Mouse (Mus musculus): ENCODE results near the gene Zfp78.
"Not testable (repeated sequence)": the region's sequence is repeated elsewhere in the genome, so short reads cannot be mapped to it uniquely, and the experiment has no call there.

Gene Zfp78

DNA sequence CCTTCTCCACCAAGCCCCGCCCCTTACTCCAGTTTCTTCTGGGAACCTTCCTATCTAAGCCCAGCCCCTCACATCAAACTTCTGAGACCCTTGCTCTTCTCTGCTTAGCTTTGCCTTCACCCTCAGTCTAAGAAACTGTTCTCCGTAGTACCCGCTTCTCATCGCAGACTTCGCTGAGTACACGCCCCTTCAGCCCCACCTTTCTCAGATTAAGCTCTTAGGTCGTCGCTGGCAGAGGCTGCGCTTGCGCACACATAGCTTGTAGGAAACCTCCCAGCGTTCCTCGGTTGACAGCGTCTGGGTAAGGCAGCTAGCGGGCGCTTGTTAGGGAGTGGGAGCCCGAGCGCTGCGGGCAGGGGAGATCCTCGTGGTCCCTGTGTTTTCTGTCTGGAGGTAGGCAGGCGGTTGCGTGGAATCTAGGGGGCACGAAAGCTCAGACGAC, at the start of gene Zfp78:
Gene Zfp78, plus strand, starts transcription at position 234 of the 442 bp plus-strand sequence.
- peak; percentile 96 for DNase-seq (ENCODE audit: low spot score)

DNA sequence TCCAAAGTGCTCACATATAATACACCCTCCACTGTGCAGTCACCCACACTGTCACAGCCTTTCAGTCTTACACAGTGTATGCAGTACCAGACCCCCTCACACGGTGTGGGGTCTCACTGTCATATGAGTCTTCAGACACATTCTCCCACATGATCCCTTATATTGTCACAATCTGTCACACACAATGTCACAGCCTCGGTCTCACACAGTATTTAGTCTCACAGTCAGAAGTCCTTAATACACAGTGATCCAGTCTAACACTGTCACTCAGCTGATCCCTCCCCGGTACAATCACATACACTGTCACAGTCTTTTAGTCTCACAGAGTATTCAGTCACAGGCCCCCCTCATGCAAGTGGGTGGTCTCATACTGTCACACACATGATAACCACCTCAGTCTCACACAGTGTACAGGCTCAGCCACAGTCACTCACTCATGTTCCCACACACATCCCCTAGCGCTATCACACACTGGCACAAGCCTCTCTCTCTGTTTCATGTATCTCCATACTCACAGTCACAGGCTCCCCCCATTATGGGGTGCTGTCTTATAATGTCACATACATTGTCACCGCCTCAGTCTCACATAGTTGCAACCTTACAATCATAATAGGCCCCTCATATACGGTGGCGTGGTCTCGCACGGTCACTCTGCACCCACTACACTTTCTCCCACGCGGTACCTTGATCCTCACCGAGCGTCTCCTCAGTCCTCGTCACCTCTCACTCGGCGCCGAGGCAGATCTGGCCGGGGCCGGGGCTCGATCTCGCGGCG, 32.4 kb upstream of the Zfp78 start:
- peak; percentile 6 for DNase-seq (ENCODE audit: low spot score)

DNA sequence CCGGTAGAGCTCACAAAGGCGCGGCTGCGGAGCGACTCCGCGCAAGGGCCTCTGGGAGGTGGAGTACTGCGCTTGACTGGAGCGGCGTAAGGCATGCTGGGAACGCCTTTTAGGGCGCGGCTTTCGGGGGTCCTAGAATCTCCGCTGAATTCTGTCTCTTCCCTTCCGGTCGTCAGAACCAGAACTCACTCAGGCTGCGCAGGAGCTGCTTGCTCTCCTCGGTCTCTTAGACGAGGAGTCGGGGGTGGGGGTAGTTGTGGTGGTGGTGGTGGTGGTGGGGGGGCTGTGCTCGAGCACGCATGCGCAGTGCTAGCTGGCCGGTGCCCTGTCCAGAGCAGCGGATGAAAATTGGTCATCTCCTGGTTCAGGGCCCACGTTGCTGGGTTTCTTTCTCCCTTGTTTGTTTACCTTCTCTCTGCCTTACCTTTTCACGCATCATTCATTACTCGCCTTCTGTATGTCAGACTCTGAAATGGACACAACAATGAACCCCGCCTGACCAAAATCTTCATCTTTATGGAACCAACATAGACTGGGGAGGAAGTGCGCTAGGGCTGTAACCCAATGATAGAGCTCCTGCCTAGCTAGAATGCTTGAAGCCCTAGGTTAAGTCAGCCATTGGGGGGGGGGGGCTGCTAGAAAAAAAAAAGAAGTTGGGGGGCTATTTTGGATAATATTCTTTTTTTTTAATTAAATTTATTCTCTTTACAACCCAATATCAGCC, 31.7 kb upstream of the Zfp78 start, which contains the start of gene Zfp583:
Gene Zfp583, minus strand, starts transcription at position 53 of the 724 bp plus-strand sequence.
- DNase-seq (ENCODE audit: low spot score), result peak; percentile 91

DNA sequence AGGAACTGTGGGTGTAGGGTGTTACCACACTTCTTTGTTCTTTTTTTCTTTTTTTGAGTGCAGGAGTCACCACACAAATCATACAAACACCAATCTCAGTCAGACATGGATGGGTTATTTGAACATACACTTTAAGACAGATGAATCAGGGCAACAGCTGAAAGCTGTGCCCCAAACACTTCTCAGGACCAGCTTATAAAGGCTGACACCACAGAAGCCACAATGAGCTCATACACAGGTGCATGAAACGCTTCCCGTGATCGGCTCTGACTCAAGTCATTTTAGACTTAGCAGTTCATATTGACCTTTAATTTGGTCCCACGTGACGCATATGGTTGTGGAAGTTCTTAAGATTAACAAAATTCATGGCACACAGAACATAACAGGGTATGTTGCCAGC, 23.2 kb upstream of the Zfp78 start:
- no peak for DNase-seq (ENCODE audit: low spot score)

DNA sequence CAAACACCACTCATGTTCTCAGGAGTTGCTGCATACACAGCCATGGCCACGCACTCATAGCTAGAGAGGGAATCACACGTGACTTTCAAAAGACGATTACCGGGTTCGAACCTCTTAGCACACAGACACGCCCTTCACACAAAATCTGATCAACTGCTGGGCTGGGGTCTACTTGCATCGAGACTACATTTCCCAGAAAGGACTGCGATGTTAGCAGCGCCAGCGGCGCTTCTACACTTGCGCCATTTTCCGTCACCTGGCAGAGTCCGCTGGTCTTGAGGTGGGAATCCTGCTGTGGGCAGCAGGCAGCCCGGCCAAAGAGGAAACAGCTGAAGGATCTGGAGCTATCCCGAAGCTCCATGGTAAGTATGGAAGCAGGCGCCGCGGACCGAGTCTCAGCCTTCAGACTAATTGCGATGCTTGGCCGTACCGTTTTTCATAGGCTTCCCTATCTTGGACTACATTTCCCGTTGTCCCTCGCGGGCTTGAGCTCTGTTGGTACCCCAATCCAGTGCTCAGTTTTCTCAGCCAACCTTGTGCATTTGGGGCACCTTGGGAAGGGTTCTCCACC, 19.5 kb upstream of the Zfp78 start, which contains the start of gene Gm3854:
Gene Gm3854, plus strand, starts transcription at position 259 of the 571 bp plus-strand sequence.
- peak; percentile 88 for DNase-seq (ENCODE audit: low spot score)

DNA sequence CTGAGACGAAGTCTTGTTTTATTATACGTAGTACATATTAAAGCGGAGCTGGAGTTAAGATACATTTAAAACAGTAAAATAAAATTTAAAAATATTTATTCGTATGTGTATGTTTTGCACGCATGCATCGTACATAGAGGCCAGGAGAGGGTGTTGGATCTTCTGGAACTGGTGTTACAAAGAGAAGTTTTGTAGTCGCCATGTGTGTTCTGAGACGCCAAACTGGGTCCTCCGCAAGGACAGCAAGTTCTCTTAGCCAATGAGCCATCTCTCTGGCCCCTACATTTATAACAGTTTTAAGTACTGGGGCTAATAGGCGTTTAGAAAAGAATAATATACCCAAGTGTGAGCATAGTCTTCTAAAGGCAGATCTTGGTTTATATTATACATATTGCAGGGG, 19.0 kb upstream of the Zfp78 start:
- no peak for DNase-seq (ENCODE audit: low spot score)

DNA sequence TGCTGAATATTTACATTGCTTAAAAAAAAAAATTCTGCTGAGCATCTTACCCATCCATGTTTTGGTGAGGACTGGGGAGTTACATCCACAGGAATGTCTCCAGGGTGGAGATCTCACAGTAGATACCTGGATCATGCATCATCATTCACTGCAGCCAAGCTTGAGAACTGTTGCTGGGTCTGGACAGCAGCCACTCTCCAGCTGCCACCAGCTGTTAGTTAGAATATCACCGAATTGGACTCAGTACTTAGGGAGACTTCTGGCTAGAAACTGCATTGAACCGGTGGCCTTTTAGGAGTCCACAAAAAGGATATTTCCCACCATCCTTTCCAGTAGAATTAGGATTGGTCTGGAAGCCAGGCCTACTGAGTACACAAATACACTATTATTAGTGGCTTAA, 5.0 kb upstream of the Zfp78 start:
- no peak for DNase-seq (ENCODE audit: low spot score)

DNA sequence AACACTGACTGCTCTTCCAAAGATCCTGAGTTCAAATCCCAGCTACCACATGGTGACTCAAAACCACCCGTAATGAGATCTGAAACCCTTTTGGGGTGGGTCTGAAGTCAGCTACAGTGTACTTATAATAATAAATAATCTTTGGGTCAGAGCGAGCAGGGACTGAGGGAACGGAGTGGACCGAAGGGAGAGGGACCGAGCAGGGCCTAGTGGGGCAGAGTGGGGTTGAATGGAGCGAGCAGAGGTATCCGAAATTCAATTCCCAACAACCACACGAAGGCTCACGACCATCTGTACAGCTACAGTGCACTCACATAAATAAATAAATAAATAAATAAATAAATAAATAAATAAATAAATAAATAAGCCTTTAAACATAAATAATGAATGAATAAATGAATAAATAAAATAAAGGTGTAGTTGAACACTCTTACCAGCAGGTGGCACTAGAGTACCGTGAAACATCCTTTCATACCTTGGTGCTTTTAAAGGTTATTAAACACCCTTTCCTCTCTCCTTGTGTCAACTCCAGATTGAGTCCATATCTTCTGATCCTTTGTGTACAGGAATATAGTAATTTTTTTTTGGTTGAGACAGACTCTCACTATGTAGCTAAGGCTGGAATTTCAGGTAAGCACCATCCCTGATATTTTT, 4.0 kb upstream of the Zfp78 start:
- DNase-seq (ENCODE audit: low spot score), result peak; percentile 81

DNA sequence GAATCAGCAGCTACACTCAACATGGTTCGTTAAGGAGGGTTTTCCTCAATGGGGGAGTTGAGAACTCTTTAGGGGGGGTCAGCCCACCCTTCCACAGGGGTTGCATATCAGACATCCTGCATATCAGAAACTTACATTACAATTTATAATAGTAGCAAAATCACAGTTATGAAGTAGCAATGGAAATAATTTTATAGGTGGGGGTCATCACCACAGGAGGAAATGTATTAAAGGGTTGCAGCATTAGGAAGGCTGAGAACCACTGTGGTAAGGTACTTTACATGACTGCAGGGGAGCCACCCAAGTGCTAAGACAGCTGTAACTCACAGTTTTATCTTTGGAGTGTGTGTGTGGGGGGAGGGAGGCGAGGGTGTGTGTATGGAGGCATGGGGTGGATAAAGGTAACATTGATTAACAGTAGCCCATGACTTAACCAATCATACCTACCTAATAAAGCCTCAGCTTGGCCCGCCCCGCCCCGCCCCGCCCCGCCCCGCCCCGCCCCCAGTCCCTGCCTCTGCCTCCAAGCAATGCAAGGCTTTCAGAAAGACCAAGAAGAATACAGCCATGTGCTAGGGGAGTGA, 2.5 kb upstream of the Zfp78 start:
- DNase-seq (ENCODE audit: low spot score), result no peak

DNA sequence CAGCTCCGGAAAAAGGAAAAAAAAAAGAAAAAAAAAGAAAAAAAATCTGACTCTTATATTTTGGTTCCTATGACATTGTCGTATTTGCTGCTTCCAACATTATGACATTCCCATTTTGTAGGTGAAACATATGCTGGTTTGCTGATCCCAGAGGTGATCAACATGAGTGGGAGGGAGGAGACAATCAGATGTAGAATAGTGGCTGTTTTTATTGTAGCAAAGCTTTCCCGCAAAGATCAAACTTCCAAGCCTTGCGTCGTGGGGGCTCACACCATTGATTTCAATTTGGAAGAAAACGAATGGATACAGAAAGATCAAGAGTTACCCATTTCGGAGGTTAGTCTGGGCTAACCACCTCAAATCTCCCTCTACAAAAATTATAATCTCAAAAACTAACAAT, 1.3 kb upstream of the Zfp78 start:
- no peak for DNase-seq (ENCODE audit: low spot score)

DNA sequence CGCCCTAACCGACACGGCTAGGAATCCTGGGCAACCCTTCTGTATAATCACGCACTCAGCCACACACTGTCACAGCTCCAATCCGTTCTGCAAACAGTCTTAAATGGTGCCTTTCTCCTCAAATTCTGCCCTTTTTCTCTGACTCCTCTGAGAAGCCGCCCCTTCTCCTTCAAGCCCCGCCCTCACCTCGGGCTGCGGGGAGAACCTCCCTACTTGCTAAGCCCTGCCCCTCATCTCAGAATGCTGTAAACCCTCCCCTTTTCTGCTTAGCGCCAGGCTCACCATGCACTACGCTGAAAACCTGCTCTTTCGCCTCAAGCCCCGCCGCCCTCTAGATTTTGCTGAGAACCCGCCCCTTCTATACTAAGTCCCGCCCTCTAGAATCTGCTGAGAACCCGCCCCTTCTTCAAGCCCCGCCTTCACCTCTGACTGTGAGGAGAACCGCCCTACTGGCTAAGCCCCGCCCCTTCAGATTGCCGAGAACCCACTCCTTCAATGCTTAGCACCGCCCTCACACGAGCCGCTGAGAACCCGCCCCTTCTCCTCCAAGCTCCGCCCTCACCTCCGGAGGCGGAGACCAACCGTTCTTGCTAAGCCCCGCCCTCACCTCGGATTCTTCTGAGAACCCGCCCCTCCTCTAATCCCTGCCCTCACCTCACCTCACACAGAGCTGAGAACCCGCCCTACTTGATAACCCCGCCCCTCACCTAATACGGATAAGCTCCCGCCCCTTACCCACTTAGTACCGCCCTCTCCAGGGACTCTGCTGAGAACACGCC, 623 bp upstream of the Zfp78 start:
- peak; percentile 97 for DNase-seq (ENCODE audit: low spot score)

DNA sequence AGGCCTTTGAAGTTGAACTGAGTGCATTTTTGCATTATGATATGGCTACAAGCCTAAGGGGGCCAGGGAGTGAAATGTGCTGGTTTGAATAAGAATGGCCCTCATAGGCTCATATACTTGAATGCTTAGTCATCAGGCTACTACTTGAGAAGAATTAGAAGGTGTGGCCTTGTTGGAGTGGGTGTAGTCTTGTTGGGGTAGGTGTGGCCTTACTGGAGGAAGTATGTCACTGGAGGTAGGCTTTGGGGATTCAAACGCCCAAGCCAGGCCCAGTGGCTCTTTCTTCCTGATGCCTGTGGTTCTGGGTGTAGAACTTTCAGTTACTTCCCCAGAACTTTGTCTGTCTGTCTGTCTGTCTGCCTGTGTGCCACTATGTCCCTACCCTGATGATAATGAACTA, 1.7 kb downstream of the Zfp78 start:
- no peak for DNase-seq (ENCODE audit: low spot score)

DNA sequence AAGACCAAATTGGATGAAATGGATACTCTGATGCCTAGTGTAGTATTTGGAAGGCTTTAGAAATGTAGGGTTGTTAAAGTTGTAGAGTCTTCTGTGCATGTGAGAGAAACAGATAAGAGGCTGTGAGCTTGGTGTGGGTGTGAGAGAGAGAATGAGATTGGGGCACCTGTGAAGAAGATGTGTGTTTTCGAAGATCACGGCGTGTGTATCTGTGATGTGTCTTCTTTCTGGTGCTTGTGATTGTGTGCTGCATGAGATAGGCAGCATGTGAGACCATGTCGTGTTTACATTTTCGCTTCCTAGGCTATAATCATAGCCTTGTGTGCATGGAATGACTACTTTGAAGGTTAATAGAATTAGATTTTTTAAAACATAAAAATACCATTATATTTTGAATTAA, 4.1 kb downstream of the Zfp78 start:
- no peak for DNase-seq (ENCODE audit: low spot score)

DNA sequence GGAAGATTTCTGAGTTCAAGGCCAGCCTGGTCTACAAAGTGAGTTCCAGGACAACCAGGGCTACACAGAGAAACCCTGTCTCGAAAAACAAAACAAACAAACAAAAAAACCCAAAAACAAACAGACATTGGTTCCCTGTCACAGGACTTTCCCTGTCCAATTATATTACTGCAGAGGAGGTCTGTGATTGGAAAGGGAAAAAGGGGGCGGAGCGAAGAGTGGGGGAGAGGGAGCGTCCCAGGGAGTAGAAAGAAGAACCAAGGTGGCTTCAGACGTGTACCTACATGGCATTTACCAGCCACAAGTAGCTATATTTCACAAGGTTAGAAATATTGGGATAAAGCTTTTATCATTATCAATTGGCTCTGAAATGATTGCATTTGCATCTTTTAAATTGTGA, 5.1 kb downstream of the Zfp78 start:
- not testable (repeated sequence) for DNase-seq (ENCODE audit: low spot score)

DNA sequence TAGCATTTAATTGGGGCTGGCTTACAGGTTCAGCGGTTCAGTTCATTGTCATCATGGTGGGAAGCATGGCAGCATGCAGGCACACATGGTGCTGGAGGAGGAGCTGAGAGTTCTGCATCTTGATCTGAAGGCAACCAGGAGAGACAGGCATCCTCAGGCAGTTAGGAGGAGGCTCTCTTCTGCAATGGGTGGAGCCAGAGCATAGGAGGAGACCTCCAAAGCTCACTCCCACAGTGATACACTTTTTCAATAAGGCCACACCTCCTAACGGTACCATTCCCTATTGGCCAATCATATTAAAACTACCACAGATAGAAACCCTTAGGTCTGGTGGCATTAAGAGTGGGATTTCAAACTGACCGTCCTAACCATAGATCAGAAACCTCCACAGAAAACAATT, 6.4 kb downstream of the Zfp78 start:
- DNase-seq (ENCODE audit: low spot score), result no peak

DNA sequence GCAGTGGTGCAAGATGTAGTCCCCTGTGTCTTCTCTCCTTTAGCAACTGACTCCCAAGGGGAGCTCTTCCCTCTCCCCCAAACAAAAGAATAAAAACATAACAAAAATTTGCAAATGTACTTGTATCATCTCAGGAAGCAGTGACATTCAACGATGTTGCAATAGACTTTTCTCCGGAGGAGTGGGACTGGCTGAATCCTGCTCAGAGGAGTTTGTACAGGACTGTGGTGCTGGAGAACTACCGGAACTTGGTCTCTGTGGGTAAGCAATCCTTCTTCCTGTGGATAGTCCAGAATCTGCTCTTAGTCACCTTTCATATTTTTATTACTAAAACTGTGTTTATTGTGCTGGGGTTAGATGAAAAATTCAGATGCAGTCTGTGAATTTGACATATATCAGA, 9.9 kb downstream of the Zfp78 start:
- no peak for DNase-seq (ENCODE audit: low spot score)

DNA sequence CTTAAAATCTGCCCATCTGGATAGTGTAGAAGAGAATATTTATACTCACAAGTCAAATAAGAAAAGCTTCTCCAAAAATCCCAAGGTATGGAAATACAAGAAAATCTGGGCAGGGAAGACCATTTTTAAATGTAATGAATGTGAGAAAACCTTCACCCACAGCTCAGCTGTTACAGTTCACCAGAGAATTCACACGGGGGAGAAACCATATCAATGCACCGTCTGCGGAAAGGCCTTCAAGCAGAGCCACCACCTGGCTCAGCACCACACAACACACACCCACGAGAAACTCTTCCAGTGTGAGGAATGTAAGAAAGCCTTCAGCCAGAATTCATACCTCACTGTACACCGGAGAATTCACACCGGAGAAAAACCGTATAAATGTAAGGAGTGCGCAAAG, 15.4 kb downstream of the Zfp78 start:
- no peak for DNase-seq (ENCODE audit: low spot score)

DNA sequence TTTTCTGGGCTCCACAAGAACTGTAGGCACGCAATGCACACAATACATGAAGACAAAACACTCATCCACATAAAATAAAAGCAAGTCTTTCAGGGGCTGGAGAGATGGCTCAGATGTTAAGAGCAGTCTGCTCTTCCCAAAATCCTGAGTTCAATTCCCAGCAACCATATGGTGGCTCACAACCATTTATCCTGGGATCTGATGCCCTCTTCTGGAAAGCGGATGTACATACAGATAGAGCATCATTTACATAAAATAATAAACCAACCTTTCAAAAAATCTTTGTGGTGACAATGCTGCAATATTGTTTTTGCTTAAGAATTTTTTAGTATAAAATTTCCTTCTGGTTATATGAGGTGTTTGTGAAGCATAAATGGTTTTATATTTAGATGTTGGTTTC, 18.4 kb downstream of the Zfp78 start:
- no peak for DNase-seq (ENCODE audit: low spot score)

DNA sequence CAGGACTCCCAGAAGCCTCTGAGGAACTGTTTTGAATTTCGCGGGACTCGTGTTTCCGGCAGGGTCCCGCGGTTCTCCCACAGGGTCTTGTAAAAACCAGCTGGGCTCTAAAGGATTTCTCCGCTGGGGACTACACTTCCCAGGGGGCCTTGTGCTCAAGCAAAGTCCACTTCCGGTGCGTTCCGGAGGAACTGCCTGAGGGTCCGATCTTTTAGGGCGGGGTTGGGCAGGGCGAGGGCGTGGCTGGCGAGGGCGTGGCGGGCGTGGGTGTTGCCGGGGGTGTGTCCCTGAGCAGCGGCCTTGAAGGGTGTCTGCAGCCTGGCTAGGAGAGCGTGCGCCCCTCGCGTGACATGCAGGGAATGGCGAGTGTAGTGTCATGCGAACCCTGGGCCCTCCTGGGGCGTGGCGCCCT, 20.0 kb downstream of the Zfp78 start, which contains the start of gene Zfp28:
Gene Zfp28, plus strand, starts transcription at position 252 of the 412 bp plus-strand sequence.
- DNase-seq (ENCODE audit: low spot score), result peak; percentile 96

DNA sequence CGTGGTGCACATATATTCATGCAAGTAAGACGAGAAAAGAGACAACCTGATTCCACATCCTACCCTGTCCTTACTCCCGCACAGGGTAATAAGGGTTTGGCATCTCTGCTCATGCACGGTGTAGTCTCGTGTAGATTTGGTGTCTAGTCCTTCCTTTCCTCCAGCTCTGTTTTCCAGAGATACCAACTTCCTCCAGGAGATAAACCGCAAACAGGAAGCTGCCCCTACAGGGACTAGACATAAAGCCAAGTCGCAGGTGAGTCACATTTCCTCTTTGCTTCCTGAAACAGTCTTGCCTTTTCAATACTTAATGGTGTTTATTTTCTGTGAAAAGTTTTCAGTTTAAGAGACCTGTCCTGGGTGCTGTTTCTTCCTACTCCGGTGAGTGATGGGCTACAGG, 20.9 kb downstream of the Zfp78 start:
- no peak for DNase-seq (ENCODE audit: low spot score)

DNA sequence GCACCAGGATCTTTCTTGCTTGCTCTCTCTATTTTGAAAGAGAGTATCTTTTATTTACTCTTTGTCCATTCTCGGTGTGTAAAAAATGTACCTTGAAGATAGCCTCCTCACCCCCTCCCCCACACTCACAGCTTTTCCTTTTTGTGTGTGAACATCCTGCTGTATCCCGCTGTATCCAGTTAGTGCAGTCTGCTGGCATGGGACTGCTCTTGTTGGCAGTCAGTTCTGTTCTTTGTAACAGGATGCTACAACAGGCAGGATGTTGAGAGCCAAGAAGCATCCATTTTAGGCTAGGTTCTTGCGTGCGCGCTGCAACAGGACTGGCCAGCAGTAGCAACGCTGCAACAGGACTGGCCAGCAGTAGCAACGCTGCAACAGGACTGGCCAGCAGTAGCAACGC, 23.9 kb downstream of the Zfp78 start:
- no peak for DNase-seq (ENCODE audit: low spot score)
